Mouse (Mus musculus) inflammation-experienced regulatory T-cells (primary cell): Measurements from ENCODE around the gene Txnrd2. TPM values are rescaled to one million over a fixed set of nuclear protein-coding genes. Genes with fewer than 3 reads are reported as not detected.

Experiments
- polyA plus RNA-seq, 2 experiments: library from polyadenylated mRNA; unstranded; fragments of 100-300 nt; shearing (Covaris generic); gene quantifications; one replicate each; pipeline ENCODE4 v1.2.1; 2017

Txnrd2 gene
- 10 to 100 TPM; 30.2 to 39.9 TPM for polyA plus RNA-seq

GRCm38 (mm10) chr16:18426215-18426791, at the start of gene Txnrd2:
Gene Txnrd2, plus strand, starts transcription at chr16:18426384.

DNA sequence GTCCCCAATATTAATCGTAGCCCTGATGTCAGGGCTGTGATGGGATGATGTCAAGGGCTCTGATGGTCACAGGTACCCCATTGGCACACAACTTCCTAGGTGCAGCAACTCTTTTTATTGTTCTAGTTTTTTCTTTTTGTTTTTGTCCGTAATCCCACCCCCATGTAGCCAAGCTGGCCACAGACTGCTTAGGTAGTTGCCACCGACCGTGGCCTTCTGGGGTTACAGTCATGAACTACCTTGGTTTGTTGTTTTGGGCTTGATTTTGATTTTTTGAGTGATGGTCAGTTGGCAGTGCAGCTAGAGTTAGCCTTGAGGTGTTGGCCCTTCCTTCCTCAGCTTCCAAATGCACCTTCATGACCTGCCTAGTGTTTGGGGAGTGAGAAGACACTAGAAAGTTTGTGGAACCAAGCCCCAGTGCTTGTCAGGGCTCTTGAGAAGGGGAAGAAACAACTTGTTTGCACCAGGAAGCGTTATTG, 657 bp downstream of the Txnrd2 start, which contains the start of gene Comt:
Gene Comt, minus strand, starts transcription at position 51 of the 479 bp plus-strand sequence.

GRCm38 (mm10) chr16:18498558-18498990, 72.4 kb downstream of the Txnrd2 start, which contains the start of the genes Gnb1l and Rtl10:
Gene Gnb1l, plus strand, starts transcription at chr16:18498713.
Gene Rtl10, plus strand, starts transcription at chr16:18498901.

Other genes with a start within 250 kb of the Txnrd2 start
- not detected for gene Ccdc188, start 208.5 kb upstream of the Txnrd2 start, polyA plus RNA-seq
- gene Zdhhc8, start 191.2 kb upstream of the Txnrd2 start, polyA plus RNA-seq, result 1 to 10 TPM; 7.2 to 9.1 TPM
- 100 to 1,000 TPM in 1 of 2 experiments, 10 to 100 TPM in 1; 98.1 to 127 TPM for gene Trmt2a, start 177.7 kb upstream of the Txnrd2 start, polyA plus RNA-seq
- gene Ranbp1, start 177.7 kb upstream of the Txnrd2 start, polyA plus RNA-seq, result 100 to 1,000 TPM; 216 to 273 TPM
- not detected for gene Gm49776, start 168.1 kb upstream of the Txnrd2 start, polyA plus RNA-seq
- 10 to 100 TPM; 26.5 to 37.7 TPM for gene Dgcr8, start 137.1 kb upstream of the Txnrd2 start, polyA plus RNA-seq
- 10 to 100 TPM; 58.5 to 71.9 TPM for gene Tango2, start 78.3 kb upstream of the Txnrd2 start, polyA plus RNA-seq
- 1 to 10 TPM; 1.1 to 1.7 TPM for gene Arvcf, start 78.2 kb upstream of the Txnrd2 start, polyA plus RNA-seq
- 10 to 100 TPM; 42.9 to 67.2 TPM for gene Comt, start 468 bp downstream of the Txnrd2 start, polyA plus RNA-seq
- gene Gnb1l, start 72.3 kb downstream of the Txnrd2 start, polyA plus RNA-seq, result 10 to 100 TPM; 17.6 to 22.6 TPM
- under 1 TPM in 1 of 2 experiments, not detected in 1; 0.44 TPM for gene Rtl10, start 72.5 kb downstream of the Txnrd2 start, polyA plus RNA-seq
- gene Tbx1, start 164.3 kb downstream of the Txnrd2 start, polyA plus RNA-seq, result not detected
- gene Gp1bb, start 196.0 kb downstream of the Txnrd2 start, polyA plus RNA-seq, result under 1 TPM in 1 of 2 experiments, not detected in 1; 0.13 TPM
- gene Gm49601, start 200.0 kb downstream of the Txnrd2 start, polyA plus RNA-seq, result 1 to 10 TPM in 1 of 2 experiments, under 1 TPM in 1; 0.18 to 1.1 TPM
- 1 to 10 TPM in 1 of 2 experiments, not detected in 1; 1.5 TPM for gene Sept5, start 203.6 kb downstream of the Txnrd2 start, polyA plus RNA-seq